Mouse (Mus musculus): ENCODE measurements around the gene F8a.
"Not testable (repeated sequence)": the region's sequence is repeated elsewhere in the genome, so short reads cannot be mapped to it uniquely, and the experiment has no call there.

- TF ChIP-seq CTCF, EP300 (IDR thresholded peaks at IDR 0.05; ENCODE audit: low read depth): not testable (repeated sequence)
Measured at GRCm38 (mm10) chrX:73242821-73243325, 14.8 kb downstream of the F8a start, which contains the start of gene Xlr4c.

Data from liver, embryonic 14.5 days (tissue).